Comparison of ENCODE assay signal across 13 mouse cellular contexts in genomic region chr10:84477613-84478076, GRCm38 (mm10). TPM values are rescaled to one million over a fixed set of nuclear protein-coding genes. Genes with fewer than 3 reads are reported as not detected.
DNase-seq lines count a peak whose midpoint lies in the region; ATAC-seq lines count a peak whose summit lies in the region.
"Had no signal": no experiment of that assay in that cellular context is flagged by ENCODE, and none has a peak within 500 bp of the region (broad histone marks: within the 10 kb centered on the region; RNA-seq: fewer than 3 reads in every experiment).

No protein-coding gene starts in this region.

- no peaks in the 10 kb centered on the region for H3K36me3 ChIP-seq in hindbrain, embryonic 10.5 days
- no peaks in the 10 kb centered on the region for H3K36me3 ChIP-seq in hindbrain, embryonic 16.5 days (ENCODE audit: control insufficient read depth, insufficient read depth, low read length)
- no peaks in the 10 kb centered on the region for H3K36me3 ChIP-seq in limb, embryonic 11.5 days (ENCODE audit: control insufficient read depth, insufficient read depth, low read length)
- H3K36me3 ChIP-seq in neural tube, embryonic 12.5 days: no peaks in the 10 kb centered on the region

- no peak overlapping the region for H3K9ac ChIP-seq in hindbrain, embryonic 16.5 days (ENCODE audit: low read depth, low read length)
- H3K9ac ChIP-seq in limb, embryonic 11.5 days (ENCODE audit: low read length): no peak overlapping the region
- no peak overlapping the region for H3K9ac ChIP-seq in neural tube, embryonic 12.5 days

- peak overlapping the region; percentile 87 for H3K27ac ChIP-seq in hindbrain, embryonic 10.5 days
- no peak overlapping the region for H3K27ac ChIP-seq in hindbrain, embryonic 16.5 days (ENCODE audit: low read depth, low read length)
- H3K27ac ChIP-seq in limb, embryonic 11.5 days (replicated peaks; ENCODE audit: low read depth, low read length): no peak overlapping the region
- no peak overlapping the region for H3K27ac ChIP-seq in neural tube, embryonic 12.5 days

- peak; percentile 96 for DNase-seq in hindbrain, embryonic 10.5 days (ENCODE audit: low spot score)
- peak; percentile 88 for DNase-seq in embryo, embryonic 11 days
- DNase-seq in limb, embryonic 11.5 days (ENCODE audit: low spot score): peak; percentile 34
- no peak for DNase-seq in left cerebral cortex, postnatal 25 days (ENCODE audit: low spot score in 2 of 2)
- DNase-seq in Muller cell, postnatal 12 days (ENCODE audit: inconsistent ontology term): no peak
- DNase-seq in layer of hippocampus, adult 11-12 months (ENCODE audit: low spot score): no peak
- DNase-seq: adrenal gland, adult 8-10 months; cerebellum, postnatal 25 days; gastrocnemius, postnatal 36 days had no signal

- H3K4me2 ChIP-seq in hindbrain, embryonic 16.5 days (ENCODE audit: low read length): no peak overlapping the region
- no peak overlapping the region for H3K4me2 ChIP-seq in limb, embryonic 11.5 days (ENCODE audit: low read depth, severe bottlenecking)
- H3K4me2 ChIP-seq in neural tube, embryonic 12.5 days (replicated peaks): no peak overlapping the region

- WGBS in hindbrain, embryonic 10.5 days: 3% methylated on average over 3 of the region's 3 CpGs
- WGBS in hindbrain, embryonic 16.5 days: 11% methylated on average over 3 of the region's 3 CpGs
- WGBS in limb, embryonic 11.5 days: 13% methylated on average over 3 of the region's 3 CpGs
- WGBS in neural tube, embryonic 12.5 days: 6% methylated on average over 3 of the region's 3 CpGs

- H3K27me3 ChIP-seq in hindbrain, embryonic 10.5 days (ENCODE audit: insufficient read depth, poor library complexity, severe bottlenecking): no peaks in the 10 kb centered on the region
- no peaks in the 10 kb centered on the region for H3K27me3 ChIP-seq in hindbrain, embryonic 16.5 days (replicated peaks; ENCODE audit: control insufficient read depth, insufficient read depth, low read length)
- no peaks in the 10 kb centered on the region for H3K27me3 ChIP-seq in limb, embryonic 11.5 days (ENCODE audit: control insufficient read depth, insufficient read depth, low read length)
- no peaks in the 10 kb centered on the region for H3K27me3 ChIP-seq in neural tube, embryonic 12.5 days (replicated peaks)
- H3K27me3 ChIP-seq: CH12.LX had no signal

- no peak for ATAC-seq in hindbrain, embryonic 16.5 days
- peak; percentile 47; the same call in 1 of the 2 replicates for ATAC-seq in limb, embryonic 11.5 days (ENCODE audit: insufficient number of reproducible peaks, low FRiP score, low TSS enrichment, low read depth)
- peak; percentile 62 for ATAC-seq in neural tube, embryonic 12.5 days (ENCODE audit: low FRiP score, low read depth)

- H3K4me1 ChIP-seq in hindbrain, embryonic 10.5 days (replicated peaks): peaks cover 62% of the 10 kb centered on the region
- H3K4me1 ChIP-seq in hindbrain, embryonic 16.5 days (ENCODE audit: control insufficient read depth, insufficient read depth, low read depth, low read length): peaks cover 3% of the 10 kb centered on the region; the same call in 1 of the 2 replicates
- 0 out of 2 replicates have a peak, but pooled peaks cover 7% of the 10 kb centered on the region for H3K4me1 ChIP-seq in limb, embryonic 11.5 days (ENCODE audit: control insufficient read depth, insufficient read depth, low read length)
- peaks cover 26% of the 10 kb centered on the region for H3K4me1 ChIP-seq in neural tube, embryonic 12.5 days
- H3K4me1 ChIP-seq: megakaryocyte, embryonic 14.5 days had no signal

- 0 out of 2 replicates have a peak overlapping the region, but pooled peaks have one; percentile 1 for H3K4me3 ChIP-seq in hindbrain, embryonic 10.5 days
- H3K4me3 ChIP-seq in hindbrain, embryonic 16.5 days (ENCODE audit: low read length): no peak overlapping the region
- H3K4me3 ChIP-seq in limb, embryonic 11.5 days (ENCODE audit: low read depth, low read length): no peak overlapping the region
- H3K4me3 ChIP-seq in neural tube, embryonic 12.5 days: no peak overlapping the region
- H3K4me3 ChIP-seq: megakaryocyte, embryonic 14.5 days had no signal

- no peaks in the 10 kb centered on the region for H3K9me3 ChIP-seq in hindbrain, embryonic 10.5 days
- no peaks in the 10 kb centered on the region for H3K9me3 ChIP-seq in hindbrain, embryonic 16.5 days (ENCODE audit: control insufficient read depth, low read length)
- no peaks in the 10 kb centered on the region for H3K9me3 ChIP-seq in limb, embryonic 11.5 days (ENCODE audit: control insufficient read depth, low read length)
- H3K9me3 ChIP-seq in neural tube, embryonic 12.5 days: no peaks in the 10 kb centered on the region
- H3K9me3 ChIP-seq: megakaryocyte, embryonic 14.5 days had no signal

- intact Hi-C loops in left cerebral cortex, postnatal 25 days (cut with DNase I): no loop called here

RNA-seq across cellular contexts. Expression of gene Nuak1, which starts 37.2 kb away (rescaled TPM):
- 3.1 and 3.7 TPM in 2 replicates for polyA plus RNA-seq in hindbrain, embryonic 10.5 days (2016; fragmentation: Nextera tagmentation; extraction: Ambion mirVana)
- 4.7 and 5.4 TPM in 2 replicates for polyA plus RNA-seq in hindbrain, embryonic 16.5 days (2015; fragmentation: Nextera tagmentation; extraction: Ambion mirVana)
- 1.9 and 2.0 TPM in 2 replicates for polyA plus RNA-seq in limb, embryonic 11.5 days (2014; fragmentation: Nextera tagmentation; extraction: Ambion mirVana)
- 4.6 and 4.8 TPM in 2 replicates for polyA plus RNA-seq in neural tube, embryonic 12.5 days (2016; fragmentation: Nextera tagmentation; extraction: Ambion mirVana)
- 10 to 100 TPM; 58.3 to 86.5 TPM for total RNA-seq in left cerebral cortex, postnatal 25 days (2021)

RNA-seq across cellular contexts. Expression of gene Ckap4, which starts 56.2 kb away (rescaled TPM):
- 72.6 and 77.2 TPM in 2 replicates for polyA plus RNA-seq in hindbrain, embryonic 10.5 days (2016; fragmentation: Nextera tagmentation; extraction: Ambion mirVana)
- polyA plus RNA-seq in hindbrain, embryonic 16.5 days (2015; fragmentation: Nextera tagmentation; extraction: Ambion mirVana): 24.2 and 51.3 TPM in 2 replicates
- 75.8 and 87.6 TPM in 2 replicates for polyA plus RNA-seq in limb, embryonic 11.5 days (2014; fragmentation: Nextera tagmentation; extraction: Ambion mirVana)
- 99.1 and 101 TPM in 2 replicates for polyA plus RNA-seq in neural tube, embryonic 12.5 days (2016; fragmentation: Nextera tagmentation; extraction: Ambion mirVana)
- 10 to 100 TPM; 22.8 to 25.2 TPM for total RNA-seq in left cerebral cortex, postnatal 25 days (2021)

Comparison
In these comparisons a context has a peak if more than half of its experiments do, and no peak if none do; other contexts are left out.
1. DNase-seq: peak in hindbrain, embryonic 10.5 days (single experiment), embryo, embryonic 11 days (single experiment) and limb, embryonic 11.5 days (single experiment); none in left cerebral cortex, postnatal 25 days (0 of 2), Muller cell, postnatal 12 days (single experiment) and layer of hippocampus, adult 11-12 months (single experiment).